Mouse (Mus musculus) myocyte (in vitro differentiated cells): ENCODE data around the gene Rac2.

Experiments used
- MAX ChIP-seq: IDR thresholded peaks from one replicate; pipeline ENCODE4 v1.6.1; 2011; ENCODE audit warnings: low read depth, mild to moderate bottlenecking, control low read depth
- MYOD1 ChIP-seq, 3 experiments: IDR thresholded peaks; one replicate each; pipeline ENCODE4 v1.6.1; 2011; ENCODE audit warnings: control low read depth in 2 of 3, low read depth in 2 of 3, mild to moderate bottlenecking in 2 of 3, moderate library complexity in 1 of 3; ENCODE audit not compliant: insufficient read length in 2 of 3, control insufficient read depth in 1 of 3
- POLR2A ChIP-seq: IDR thresholded peaks from one replicate; pipeline ENCODE4 v1.6.1; 2011; ENCODE audit warnings: low read depth, mild to moderate bottlenecking, control low read depth, moderate library complexity; ENCODE audit not compliant: insufficient read length
- REST ChIP-seq: IDR thresholded peaks from one replicate; pipeline ENCODE4 v1.6.1; 2011; ENCODE audit warnings: mild to moderate bottlenecking, control low read depth, moderate library complexity; ENCODE audit not compliant: insufficient read depth, insufficient read length

- TF ChIP-seq POLR2A (no peak), REST (no peak), MYOD1 (IDR thresholded peaks at IDR 0.05; ENCODE audit: control insufficient read depth in 1 of 3, insufficient read length in 2 of 3, low read depth in 2 of 3) (no peak), MAX (no peak)
Observed at GRCm38 (mm10) chr15:78587050-78587994, 14.7 kb upstream of the Rac2 start.
